ENCODE assay signal across 13 mouse cellular contexts in the genomic region with DNA sequence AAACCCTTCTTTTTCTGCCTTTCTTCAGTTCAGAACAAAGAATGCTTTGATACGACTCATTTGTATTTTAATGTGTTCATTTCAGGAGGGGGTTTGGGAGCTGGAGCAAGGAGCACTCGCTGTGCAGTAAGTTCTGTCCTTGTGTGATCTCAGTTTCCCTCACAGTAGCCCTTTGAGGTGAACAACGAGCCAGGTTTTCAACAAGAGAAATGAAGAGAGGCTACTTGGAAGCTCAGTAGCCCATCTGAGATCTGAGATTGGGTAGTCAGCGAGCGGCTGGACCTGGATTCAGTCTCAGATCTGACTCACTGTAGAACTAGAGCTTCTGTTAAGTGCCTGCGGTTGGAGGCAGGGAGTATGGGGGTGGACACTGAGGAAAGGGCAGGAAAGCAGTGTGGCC. TPM values are rescaled to one million over a fixed set of nuclear protein-coding genes. Genes with fewer than 3 reads are reported as not detected.
DNase-seq lines count a peak whose midpoint lies in the region; ATAC-seq and TF ChIP-seq lines count a peak whose summit lies in the region.
"Had no signal": no experiment of that assay in that cellular context is flagged by ENCODE, and none has a peak within 500 bp of the region (broad histone marks: within the 10 kb centered on the region; RNA-seq: fewer than 3 reads in every experiment).

No protein-coding gene starts in this region.

- DNase-seq in limb, embryonic 10.5 days (ENCODE audit: low spot score), result no peak
- peak; percentile 66 for DNase-seq in brain, adult 2 months (ENCODE audit: low read depth, low spot score)
- no peak for DNase-seq in yolk sac, embryonic 10.5 days (ENCODE audit: low spot score)
- DNase-seq in spleen, postnatal 10 days (ENCODE audit: low spot score in 2 of 2), result no peak
- DNase-seq: gastrocnemius, postnatal 36 days; kidney, adult 11 months; left cerebral cortex, postnatal 4 days; lung, embryonic 14.5 days had no signal

- H3K9me3 ChIP-seq in limb, embryonic 12.5 days, result no peaks in the 10 kb centered on the region
- H3K9me3 ChIP-seq in limb, embryonic 10.5 days (replicated peaks), result no peaks in the 10 kb centered on the region
- no peaks in the 10 kb centered on the region for H3K9me3 ChIP-seq in forebrain, embryonic 12.5 days
- H3K9me3 ChIP-seq: heart, embryonic 15.5 days had no signal

- no peak overlapping the region for H3K4me2 ChIP-seq in limb, embryonic 12.5 days
- H3K4me2 ChIP-seq in forebrain, embryonic 12.5 days, result peak overlapping the region; percentile 24; the same call in 1 of the 2 replicates
- H3K4me2 ChIP-seq: heart, embryonic 15.5 days; lung, embryonic 14.5 days had no signal

- no peaks in the 10 kb centered on the region for H3K27me3 ChIP-seq in limb, embryonic 12.5 days
- H3K27me3 ChIP-seq in limb, embryonic 10.5 days (ENCODE audit: low read depth, poor library complexity, severe bottlenecking), result no peaks in the 10 kb centered on the region
- no peaks in the 10 kb centered on the region for H3K27me3 ChIP-seq in forebrain, embryonic 12.5 days
- H3K27me3 ChIP-seq: heart, embryonic 15.5 days had no signal

- H3K27ac ChIP-seq in limb, embryonic 12.5 days, result peak overlapping the region; percentile 29; the same call in 1 of the 2 replicates
- no peak overlapping the region for H3K27ac ChIP-seq in limb, embryonic 10.5 days
- peak overlapping the region; percentile 73 for H3K27ac ChIP-seq in forebrain, embryonic 12.5 days
- H3K27ac ChIP-seq in olfactory bulb, adult 2 months (ENCODE audit: insufficient read depth, low read depth, low read length), result peak overlapping the region; percentile 53
- H3K27ac ChIP-seq: heart, embryonic 15.5 days had no signal

- H3K4me1 ChIP-seq in limb, embryonic 12.5 days (replicated peaks), result peaks cover 49% of the 10 kb centered on the region
- 0 out of 2 replicates have a peak, but pooled peaks cover 4% of the 10 kb centered on the region for H3K4me1 ChIP-seq in limb, embryonic 10.5 days
- peaks cover 42% of the 10 kb centered on the region for H3K4me1 ChIP-seq in forebrain, embryonic 12.5 days
- peaks cover 24% of the 10 kb centered on the region for H3K4me1 ChIP-seq in olfactory bulb, adult 2 months (ENCODE audit: control insufficient read depth, insufficient read depth, low read length)

- no peak overlapping the region for H3K4me3 ChIP-seq in limb, embryonic 12.5 days (replicated peaks)
- H3K4me3 ChIP-seq in limb, embryonic 10.5 days, result no peak overlapping the region
- no peak overlapping the region for H3K4me3 ChIP-seq in forebrain, embryonic 12.5 days (replicated peaks)
- H3K4me3 ChIP-seq in olfactory bulb, adult 2 months (ENCODE audit: insufficient read depth, low read depth, low read length), result no peak overlapping the region
- H3K4me3 ChIP-seq: erythroblast, embryonic 14.5 days; heart, embryonic 15.5 days had no signal

- H3K36me3 ChIP-seq in limb, embryonic 12.5 days, result peaks cover 9% of the 10 kb centered on the region; the same call in 1 of the 2 replicates
- 0 out of 2 replicates have a peak, but pooled peaks cover 4% of the 10 kb centered on the region for H3K36me3 ChIP-seq in limb, embryonic 10.5 days
- H3K36me3 ChIP-seq in forebrain, embryonic 12.5 days (replicated peaks), result no peaks in the 10 kb centered on the region
- H3K36me3 ChIP-seq: heart, embryonic 15.5 days had no signal

- H3K9ac ChIP-seq in limb, embryonic 12.5 days (replicated peaks), result no peak overlapping the region
- peak overlapping the region; percentile 2; the same call in 1 of the 2 replicates for H3K9ac ChIP-seq in forebrain, embryonic 12.5 days
- H3K9ac ChIP-seq: heart, embryonic 15.5 days; lung, embryonic 14.5 days had no signal

- 82% methylated on average over 6 of the region's 6 CpGs for WGBS in limb, embryonic 12.5 days
- WGBS in limb, embryonic 10.5 days, result 91% methylated on average over 6 of the region's 6 CpGs
- 40% methylated on average over 6 of the region's 6 CpGs for WGBS in forebrain, embryonic 12.5 days
- WGBS in olfactory bulb, adult 2 months, result 45% methylated on average over 6 of the region's 6 CpGs

- no peak for ATAC-seq in limb, embryonic 12.5 days (ENCODE audit: insufficient number of reproducible peaks, insufficient read depth, low FRiP score, low TSS enrichment, low read depth)
- ATAC-seq in forebrain, embryonic 12.5 days (ENCODE audit: low FRiP score), result no peak

- TF ChIP-seq POLR2A in olfactory bulb, adult 2 months (IDR thresholded peaks at IDR 0.05; ENCODE audit: insufficient read depth, low read depth, low read length), result no peak

- TF ChIP-seq CTCF in olfactory bulb, adult 2 months (IDR thresholded peaks at IDR 0.05; ENCODE audit: insufficient read depth, low read depth, low read length), result no peak

RNA-seq across cellular contexts. Expression of a gene that starts 11.2 kb away (rescaled TPM):
- 17.6 and 18.4 TPM in 2 replicates for polyA plus RNA-seq in limb, embryonic 12.5 days (2016; fragmentation: Nextera tagmentation; extraction: Ambion mirVana)
- 15.1 and 17.2 TPM in 2 replicates for polyA plus RNA-seq in limb, embryonic 10.5 days (2016; fragmentation: Nextera tagmentation; extraction: Ambion mirVana)
- 15.3 and 17.4 TPM in 2 replicates for polyA plus RNA-seq in forebrain, embryonic 12.5 days (2016; fragmentation: Nextera tagmentation; extraction: Ambion mirVana)
- polyA plus RNA-seq in olfactory bulb, adult 2 months (2012; ENCODE audit: insufficient read depth, insufficient read length, low replicate concordance, missing spikeins), result 190 TPM in 1 of 2 replicates, not detected in the other

RNA-seq across cellular contexts. Expression of a gene that starts 34.0 kb away (rescaled TPM):
- 4.4 and 4.5 TPM in 2 replicates for polyA plus RNA-seq in limb, embryonic 12.5 days (2016; fragmentation: Nextera tagmentation; extraction: Ambion mirVana)
- 1.4 and 2.0 TPM in 2 replicates for polyA plus RNA-seq in limb, embryonic 10.5 days (2016; fragmentation: Nextera tagmentation; extraction: Ambion mirVana)
- 3.4 and 4.0 TPM in 2 replicates for polyA plus RNA-seq in forebrain, embryonic 12.5 days (2016; fragmentation: Nextera tagmentation; extraction: Ambion mirVana)
- polyA plus RNA-seq in olfactory bulb, adult 2 months (2012; ENCODE audit: insufficient read depth, insufficient read length, low replicate concordance, missing spikeins), result not detected in 2 replicates

RNA-seq across cellular contexts. Expression of a gene that starts 41.1 kb away (rescaled TPM):
- not detected in 2 replicates for polyA plus RNA-seq in limb, embryonic 12.5 days (2016; fragmentation: Nextera tagmentation; extraction: Ambion mirVana)
- polyA plus RNA-seq in limb, embryonic 10.5 days (2016; fragmentation: Nextera tagmentation; extraction: Ambion mirVana), result not detected in 2 replicates
- polyA plus RNA-seq in forebrain, embryonic 12.5 days (2016; fragmentation: Nextera tagmentation; extraction: Ambion mirVana), result not detected in 2 replicates
- not detected in 2 replicates for polyA plus RNA-seq in olfactory bulb, adult 2 months (2012; ENCODE audit: insufficient read depth, insufficient read length, low replicate concordance, missing spikeins)
- polyA plus RNA-seq: erythroblast, embryonic 14.5 days; heart, embryonic 15.5 days; lung, embryonic 14.5 days had no signal

RNA-seq across cellular contexts. Expression of a gene that starts 41.8 kb away (rescaled TPM):
- polyA plus RNA-seq in limb, embryonic 12.5 days (2016; fragmentation: Nextera tagmentation; extraction: Ambion mirVana), result not detected in 2 replicates
- polyA plus RNA-seq in limb, embryonic 10.5 days (2016; fragmentation: Nextera tagmentation; extraction: Ambion mirVana), result not detected in 2 replicates
- not detected in 2 replicates for polyA plus RNA-seq in forebrain, embryonic 12.5 days (2016; fragmentation: Nextera tagmentation; extraction: Ambion mirVana)
- polyA plus RNA-seq in olfactory bulb, adult 2 months (2012; ENCODE audit: insufficient read depth, insufficient read length, low replicate concordance, missing spikeins), result not detected in 2 replicates
- polyA plus RNA-seq: erythroblast, embryonic 14.5 days; heart, embryonic 15.5 days; lung, embryonic 14.5 days had no signal

RNA-seq across cellular contexts. Expression of a gene that starts 45.1 kb away (rescaled TPM):
- polyA plus RNA-seq in limb, embryonic 12.5 days (2016; fragmentation: Nextera tagmentation; extraction: Ambion mirVana), result not detected in 2 replicates
- not detected in 2 replicates for polyA plus RNA-seq in limb, embryonic 10.5 days (2016; fragmentation: Nextera tagmentation; extraction: Ambion mirVana)
- polyA plus RNA-seq in forebrain, embryonic 12.5 days (2016; fragmentation: Nextera tagmentation; extraction: Ambion mirVana), result not detected in 2 replicates
- polyA plus RNA-seq in olfactory bulb, adult 2 months (2012; ENCODE audit: insufficient read depth, insufficient read length, low replicate concordance, missing spikeins), result not detected in 2 replicates
- polyA plus RNA-seq: heart, embryonic 15.5 days; lung, embryonic 14.5 days had no signal
